Mouse (Mus musculus) erythroblast, adult 5-6 weeks (primary cell): Measurements from ENCODE around the gene Clasp1. TPM values are rescaled to one million over a fixed set of nuclear protein-coding genes. Genes with fewer than 3 reads are reported as not detected.
"Not testable (repeated sequence)": the region's sequence is repeated elsewhere in the genome, so short reads cannot be mapped to it uniquely, and the experiment has no call there.

ENCODE experiments used
- ATAC-seq: replicated peaks from 2 replicates; pipeline ENCODE4 v1.8.0; 2016; ENCODE audit warnings: moderate number of reproducible peaks, mild to moderate bottlenecking, moderate TSS enrichment, inconsistent platforms; ENCODE audit not compliant: poor library complexity, low FRiP score, severe bottlenecking
- total RNA-seq, 2 experiments: library from RNA; stranded (forward) in 1 of 2; stranded (reverse) in 1 of 2; fragments of 150-400 nt in 1 of 2; fragments of 200-764, 138-1000 nt in 1 of 2; gene quantifications; 2 replicates each; pipeline versions ENCODE4 v1.2.3 to v1.2.4; 2015 to 2017; ENCODE audit warnings: low replicate concordance in 2 of 2

The Clasp1 gene
- total RNA-seq, 2 experiments from 2014 or later: 11.4 to 24.6 TPM

- ATAC-seq: no peak
Measured at GRCm38 (mm10) chr1:118551152-118551551, 162.3 kb downstream of the Clasp1 start.

GRCm38 (mm10) chr1:118552071-118552470 lies 163.2 kb downstream of the Clasp1 start:
- ATAC-seq: no peak

- ATAC-seq: no peak
Measured at GRCm38 (mm10) chr1:118553045-118553444, 164.2 kb downstream of the Clasp1 start.

GRCm38 (mm10) chr1:118553451-118553850 lies 164.6 kb downstream of the Clasp1 start:
- no peak for ATAC-seq

GRCm38 (mm10) chr1:118554961-118555360 lies 166.1 kb downstream of the Clasp1 start:
- no peak for ATAC-seq

GRCm38 (mm10) chr1:118559716-118560115 lies 170.9 kb downstream of the Clasp1 start:
- ATAC-seq: no peak

- ATAC-seq: no peak
Measured at GRCm38 (mm10) chr1:118564561-118564960, 175.7 kb downstream of the Clasp1 start.

GRCm38 (mm10) chr1:118567659-118568058 lies 178.8 kb downstream of the Clasp1 start:
- no peak for ATAC-seq

GRCm38 (mm10) chr1:118580174-118580702 lies 191.4 kb downstream of the Clasp1 start:
- no peak for ATAC-seq

- no peak for ATAC-seq
Measured at GRCm38 (mm10) chr1:118581179-118581578, 192.3 kb downstream of the Clasp1 start.

GRCm38 (mm10) chr1:118589721-118590120 lies 200.9 kb downstream of the Clasp1 start:
- no peak for ATAC-seq

GRCm38 (mm10) chr1:118592933-118593332 lies 204.1 kb downstream of the Clasp1 start:
- no peak for ATAC-seq

GRCm38 (mm10) chr1:118595395-118595794 lies 206.5 kb downstream of the Clasp1 start:
- no peak for ATAC-seq

GRCm38 (mm10) chr1:118597475-118598213 lies 208.8 kb downstream of the Clasp1 start:
- ATAC-seq: no peak

GRCm38 (mm10) chr1:118598339-118598738 lies 209.5 kb downstream of the Clasp1 start:
- ATAC-seq: no peak

- ATAC-seq: no peak
Measured at GRCm38 (mm10) chr1:118613631-118614183, 224.8 kb downstream of the Clasp1 start.

GRCm38 (mm10) chr1:118621055-118621454 lies 232.2 kb downstream of the Clasp1 start:
- not testable (repeated sequence) for ATAC-seq

- ATAC-seq: no peak
Measured at GRCm38 (mm10) chr1:118622857-118623256, 234.0 kb downstream of the Clasp1 start.

GRCm38 (mm10) chr1:118625461-118625860 lies 236.6 kb downstream of the Clasp1 start:
- no peak for ATAC-seq

GRCm38 (mm10) chr1:118625921-118626320 lies 237.1 kb downstream of the Clasp1 start:
- no peak for ATAC-seq

GRCm38 (mm10) chr1:118626452-118626851 lies 237.6 kb downstream of the Clasp1 start:
- no peak for ATAC-seq
